Mouse (Mus musculus) stomach, postnatal 0 days (tissue): Measurements from ENCODE around the gene Chrm4.

Source experiments
- CTCF ChIP-seq: IDR thresholded peaks from 2 replicates; pipeline ENCODE4 v1.5.1; 2016; ENCODE audit warnings: antibody characterized with exemption, low read depth, mild to moderate bottlenecking, moderate library complexity
- EP300 ChIP-seq: optimal IDR thresholded peaks from 2 replicates; pipeline ENCODE3; 2016; ENCODE audit warnings: antibody characterized with exemption

- no peak for TF ChIP-seq EP300
- TF ChIP-seq CTCF = no peak
Measured at GRCm38 (mm10) chr2:91934826-91935525, 7.9 kb downstream of the Chrm4 start.
